Comparison of ENCODE assay signal across 8 mouse cellular contexts in the genomic region with DNA sequence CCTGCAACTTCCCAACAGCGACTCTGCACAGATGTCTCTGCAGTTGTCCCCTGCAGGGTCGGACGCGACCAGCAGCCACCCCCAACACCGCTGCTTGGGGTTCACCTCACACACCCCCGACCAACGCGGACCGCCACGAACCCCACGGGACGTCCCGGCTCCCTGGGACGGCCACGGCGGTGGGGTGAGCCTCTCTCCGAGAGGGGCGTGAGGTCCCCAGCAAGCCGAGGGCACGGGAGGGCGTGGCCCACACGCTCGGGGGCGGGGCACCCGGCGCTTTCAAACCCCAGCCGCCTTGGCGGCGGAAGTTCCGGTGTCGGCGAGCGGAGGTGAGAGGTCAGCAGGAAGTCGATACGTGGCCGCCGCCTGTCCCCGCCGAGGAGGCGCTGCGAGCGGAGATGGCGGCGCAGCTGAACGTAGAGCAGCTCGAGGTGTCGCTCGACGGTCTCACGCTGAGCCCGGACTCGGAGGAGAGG. TPM values are rescaled to one million over a fixed set of nuclear protein-coding genes. Genes with fewer than 3 reads are reported as not detected.
DNase-seq lines count a peak whose midpoint lies in the region; ATAC-seq lines count a peak whose summit lies in the region.

A gene (plus strand): TSS at position 340 of the 476 bp plus-strand sequence.

- peaks cover 42% of the 10 kb centered on the region for H3K4me1 ChIP-seq in heart, embryonic 13.5 days
- H3K4me1 ChIP-seq in liver, embryonic 12.5 days = peaks cover 85% of the 10 kb centered on the region
- H3K4me1 ChIP-seq in stomach, embryonic 15.5 days = peaks cover 23% of the 10 kb centered on the region

- H3K4me3 ChIP-seq in heart, embryonic 13.5 days = peak within 1 kb of the TSS; percentile 100
- peak within 1 kb of the TSS; percentile 96 for H3K4me3 ChIP-seq in liver, embryonic 12.5 days
- peak within 1 kb of the TSS; percentile 100 for H3K4me3 ChIP-seq in stomach, embryonic 15.5 days (replicated peaks)

- peak within 1 kb of the TSS; percentile 90 for H3K4me2 ChIP-seq in heart, embryonic 13.5 days
- H3K4me2 ChIP-seq in liver, embryonic 12.5 days = peak within 1 kb of the TSS; percentile 89
- H3K4me2 ChIP-seq in stomach, embryonic 15.5 days = peak within 1 kb of the TSS; percentile 70

- peak within 1 kb of the TSS; percentile 99 for H3K9ac ChIP-seq in heart, embryonic 13.5 days
- H3K9ac ChIP-seq in liver, embryonic 12.5 days = peak within 1 kb of the TSS; percentile 92
- H3K9ac ChIP-seq in stomach, embryonic 15.5 days = peak within 1 kb of the TSS; percentile 98

- WGBS in heart, embryonic 13.5 days = under 1% methylated on average over 52 of the region's 52 CpGs
- under 1% methylated on average over 52 of the region's 52 CpGs for WGBS in liver, embryonic 12.5 days (ENCODE audit: insufficient replicate concordance)
- under 1% methylated on average over 52 of the region's 52 CpGs for WGBS in stomach, embryonic 15.5 days

- peak within 1 kb of the TSS; percentile 95 for H3K27ac ChIP-seq in heart, embryonic 13.5 days (replicated peaks)
- peak within 1 kb of the TSS; percentile 93 for H3K27ac ChIP-seq in liver, embryonic 12.5 days
- H3K27ac ChIP-seq in stomach, embryonic 15.5 days = peak within 1 kb of the TSS; percentile 92

- no peaks in the 10 kb centered on the region for H3K27me3 ChIP-seq in heart, embryonic 13.5 days (replicated peaks)
- no peaks in the 10 kb centered on the region for H3K27me3 ChIP-seq in liver, embryonic 12.5 days (replicated peaks)
- no peaks in the 10 kb centered on the region for H3K27me3 ChIP-seq in stomach, embryonic 15.5 days (replicated peaks)

- H3K36me3 ChIP-seq in heart, embryonic 13.5 days = no peaks in the 10 kb centered on the region
- no peaks in the 10 kb centered on the region for H3K36me3 ChIP-seq in liver, embryonic 12.5 days
- H3K36me3 ChIP-seq in stomach, embryonic 15.5 days = no peaks in the 10 kb centered on the region

- no peaks in the 10 kb centered on the region for H3K9me3 ChIP-seq in heart, embryonic 13.5 days
- no peaks in the 10 kb centered on the region for H3K9me3 ChIP-seq in liver, embryonic 12.5 days (replicated peaks)
- no peaks in the 10 kb centered on the region for H3K9me3 ChIP-seq in stomach, embryonic 15.5 days

- ATAC-seq in erythroid progenitor cell, adult 5-6 weeks (replicated peaks; ENCODE audit: low FRiP score, poor library complexity, severe bottlenecking) = peak; percentile 93
- peak; percentile 92 for ATAC-seq in heart, embryonic 13.5 days (ENCODE audit: extremely low read depth, insufficient number of reproducible peaks, low FRiP score, low TSS enrichment)
- ATAC-seq in liver, embryonic 12.5 days = peak; percentile 90
- ATAC-seq in stomach, embryonic 15.5 days (ENCODE audit: insufficient read depth, low FRiP score, low read depth) = peak; percentile 95

- DNase-seq in CD4-positive helper T cell, adult 2 months (ENCODE audit: low read depth, low spot score) = peak; percentile 93
- peak; percentile 79 for DNase-seq in brain, embryonic 18.5 days (ENCODE audit: low read depth, low spot score)
- peak; percentile 96 for DNase-seq in kidney, postnatal 10 days
- DNase-seq in natural killer cell, adult 2 months (ENCODE audit: low spot score in 2 of 2) = peak; percentile 85 to 88

RNA-seq across cellular contexts. Expression of the gene that starts here (rescaled TPM):
- total RNA-seq in erythroid progenitor cell, adult 5-6 weeks (2015; ENCODE audit: low replicate concordance) = 14.8 and 18.9 TPM in 2 replicates
- total RNA-seq in erythroid progenitor cell, adult 5-6 weeks (2017; ENCODE audit: low replicate concordance) = 22.2 and 26.7 TPM in 2 replicates
- polyA plus RNA-seq in heart, embryonic 13.5 days (2015; fragmentation: Nextera tagmentation; extraction: Ambion mirVana) = 18.5 and 18.8 TPM in 2 replicates
- polyA plus RNA-seq in liver, embryonic 12.5 days (2016; fragmentation: Nextera tagmentation; extraction: Ambion mirVana) = 13.9 and 15.6 TPM in 2 replicates
- 23.7 and 23.9 TPM in 2 replicates for polyA plus RNA-seq in stomach, embryonic 15.5 days (2015; fragmentation: Nextera tagmentation; extraction: Ambion mirVana)

Comparison
In these comparisons a context has a peak if more than half of its experiments do, and no peak if none do; other contexts are left out.
1. Peak in every context shown above with its lines: DNase-seq, ATAC-seq, H3K4me3 ChIP-seq and H3K27ac ChIP-seq.